Mouse (Mus musculus) lung, embryonic 14.5 days (tissue): ENCODE measurements around the gene Tbc1d12. TPM values are rescaled to one million over a fixed set of nuclear protein-coding genes. Genes with fewer than 3 reads are reported as not detected.
A peak's percentile ranks its signal among the peaks of the same experiment; 100 is the strongest.

ENCODE experiments used
- ATAC-seq: fragments of 200-750 bp; cut with Nextera tagmentation; 2 replicates; pipeline ENCODE4 v1.8.0; 2017; ENCODE audit warnings: mild to moderate bottlenecking, moderate TSS enrichment, moderate library complexity; ENCODE audit not compliant: insufficient read depth
- DNase-seq: peaks from one replicate; pipeline ENCODE4 v3.0.0-alpha.2; 2015
- H3K27ac ChIP-seq: fragments of 300-500 bp; sonication (generic); 2 replicates; pipeline ENCODE4 v1.5.1; 2014; ENCODE audit warnings: low read depth, mild to moderate bottlenecking, moderate library complexity
- H3K27me3 ChIP-seq: fragments of 300-500 bp; sonication (generic); 2 replicates; pipeline ENCODE4 v1.6.1; 2014; ENCODE audit warnings: low read length, control low read depth; ENCODE audit not compliant: insufficient read depth
- H3K36me3 ChIP-seq: fragments of 300-500 bp; sonication (generic); 2 replicates; pipeline ENCODE4 v1.6.1; 2014; ENCODE audit warnings: control low read depth; ENCODE audit not compliant: insufficient read depth
- H3K4me1 ChIP-seq: fragments of 300-500 bp; sonication (generic); 2 replicates; pipeline ENCODE4 v1.6.1; 2014; ENCODE audit warnings: antibody characterized with exemption, control low read depth; ENCODE audit not compliant: insufficient read depth
- H3K4me2 ChIP-seq: fragments of 300-500 bp; sonication (generic); 2 replicates; pipeline ENCODE4 v1.6.1; 2014; ENCODE audit warnings: mild to moderate bottlenecking
- H3K4me3 ChIP-seq: fragments of 300-500 bp; sonication (generic); 2 replicates; pipeline ENCODE4 v1.5.1; 2014; ENCODE audit warnings: low read depth, low read length
- H3K9ac ChIP-seq: fragments of 300-500 bp; sonication (generic); 2 replicates; pipeline ENCODE4 v1.6.1; 2014
- H3K9me3 ChIP-seq: fragments of 300-500 bp; sonication (generic); 2 replicates; pipeline ENCODE4 v1.6.1; 2016; ENCODE audit warnings: low read depth, low read length, control low read depth
- CTCF ChIP-seq: IDR thresholded peaks from 2 replicates; pipeline ENCODE4 v1.5.1; 2016; ENCODE audit warnings: antibody characterized with exemption, low read depth
- WGBS: fragments of 180-500 bp; shearing (Covaris S2); extraction: QIAGEN DNeasy Blood & Tissue Kit; methylation state at CpG from one replicate; pipeline ENCODE4 v1.1.7; 2014; 5-methylcytosine and 5-hydroxymethylcytosine counted together
- polyA plus RNA-seq: library from polyadenylated mRNA; unstranded; fragments of >200 nt; fragmentation: Nextera tagmentation; extraction: Ambion mirVana; gene quantifications from 2 replicates; pipeline ENCODE4 v1.2.1, GENCODE M21; 2014

Gene Tbc1d12
- polyA plus RNA-seq, 1 experiment from 2014 or later, result 3.8 TPM

GRCm38 (mm10) chr19:38818766-38819426 lies 17.5 kb upstream of the Tbc1d12 start, which contains the start of gene Noc3l:
Noc3l (minus strand) TSS chr19:38819237.
- ATAC-seq (peak; percentile 97), DNase-seq (peak; percentile 97)
- Histone ChIP-seq H3K36me3 (peaks cover 26% of the 10 kb centered on the region), H3K9ac (peak within 1 kb of the TSS; percentile 81), H3K4me1 (0 out of 2 replicates have a peak, but pooled peaks cover 2% of the 10 kb centered on the region), H3K27ac (peak within 1 kb of the TSS; percentile 40), H3K9me3 (no peaks in the 10 kb centered on the region), H3K4me2 (peak within 1 kb of the TSS; percentile 82), H3K4me3 (peak within 1 kb of the TSS; percentile 84), H3K27me3 (no peaks in the 10 kb centered on the region)
- WGBS, result under 1% methylated on average over 35 of the region's 38 CpGs
- peak; percentile 98 for TF ChIP-seq CTCF

GRCm38 (mm10) chr19:38819427-38819802 lies 17.0 kb upstream of the Tbc1d12 start:
- H3K4me2 ChIP-seq, result peak overlapping the region; percentile 82
- no peaks in the 10 kb centered on the region for H3K27me3 ChIP-seq
- H3K36me3 ChIP-seq, result peaks cover 20% of the 10 kb centered on the region
- TF ChIP-seq CTCF, result no peak
- H3K9me3 ChIP-seq, result no peaks in the 10 kb centered on the region
- peak overlapping the region; percentile 81 for H3K9ac ChIP-seq
- DNase-seq (no peak), ATAC-seq (peak; percentile 75)
- 9% methylated on average over 16 of the region's 16 CpGs for WGBS
- H3K27ac ChIP-seq, result peak overlapping the region; percentile 40
- 0 out of 2 replicates have a peak, but pooled peaks cover 2% of the 10 kb centered on the region for H3K4me1 ChIP-seq
- peak overlapping the region; percentile 84 for H3K4me3 ChIP-seq

- Histone ChIP-seq H3K9me3 (no peaks in the 10 kb centered on the region), H3K9ac (no peak overlapping the region), H3K4me2 (no peak overlapping the region; the same call in 1 of the 2 replicates), H3K4me3 (no peak overlapping the region), H3K4me1 (0 out of 2 replicates have a peak, but pooled peaks cover 2% of the 10 kb centered on the region), H3K36me3 (peaks cover 12% of the 10 kb centered on the region), H3K27me3 (no peaks in the 10 kb centered on the region), H3K27ac (no peak overlapping the region)
- TF ChIP-seq CTCF, result no peak
- DNase-seq, result no peak
- ATAC-seq, result no peak
- WGBS, result 79% methylated on average over 4 of the region's 4 CpGs
Observed at GRCm38 (mm10) chr19:38820186-38820804, 16.1 kb upstream of the Tbc1d12 start.

GRCm38 (mm10) chr19:38833224-38833623 lies 3.2 kb upstream of the Tbc1d12 start:
- DNase-seq (no peak), ATAC-seq (no peak)
- Histone ChIP-seq H3K4me2 (no peak overlapping the region), H3K36me3 (no peaks in the 10 kb centered on the region), H3K4me1 (no peaks in the 10 kb centered on the region), H3K27me3 (no peaks in the 10 kb centered on the region), H3K9ac (no peak overlapping the region), H3K27ac (no peak overlapping the region), H3K9me3 (no peaks in the 10 kb centered on the region), H3K4me3 (no peak overlapping the region)
- no peak for TF ChIP-seq CTCF
- WGBS, result 34% methylated on average over 1 of the region's 1 CpGs

GRCm38 (mm10) chr19:38836084-38836437 lies 318 bp upstream of the Tbc1d12 start:
- TF ChIP-seq CTCF, result no peak
- H3K4me3 ChIP-seq, result peak overlapping the region; percentile 78
- H3K27ac ChIP-seq, result 0 out of 2 replicates have a peak overlapping the region, but pooled peaks have one; percentile 40
- 22% methylated on average over 10 of the region's 10 CpGs for WGBS
- DNase-seq (no peak), ATAC-seq (no peak)
- no peaks in the 10 kb centered on the region for H3K36me3 ChIP-seq
- peak overlapping the region; percentile 69 for H3K4me2 ChIP-seq
- H3K9me3 ChIP-seq, result no peaks in the 10 kb centered on the region
- H3K27me3 ChIP-seq, result no peaks in the 10 kb centered on the region
- H3K9ac ChIP-seq, result peak overlapping the region; percentile 82
- H3K4me1 ChIP-seq, result no peaks in the 10 kb centered on the region

GRCm38 (mm10) chr19:38837171-38837641 lies 827 bp downstream of the Tbc1d12 start:
- under 1% methylated on average over 54 of the region's 54 CpGs for WGBS
- no peaks in the 10 kb centered on the region for H3K36me3 ChIP-seq
- ATAC-seq (peak; percentile 62), DNase-seq (peak; percentile 87)
- H3K4me1 ChIP-seq, result no peaks in the 10 kb centered on the region
- peak overlapping the region; percentile 69 for H3K4me2 ChIP-seq
- H3K27me3 ChIP-seq, result no peaks in the 10 kb centered on the region
- H3K9ac ChIP-seq, result peak overlapping the region; percentile 82
- H3K4me3 ChIP-seq, result peak overlapping the region; percentile 78
- no peaks in the 10 kb centered on the region for H3K9me3 ChIP-seq
- H3K27ac ChIP-seq, result peak overlapping the region; percentile 88
- TF ChIP-seq CTCF, result no peak

- DNase-seq, result no peak
- no peak for TF ChIP-seq CTCF
- no peak overlapping the region for H3K27ac ChIP-seq
Observed at GRCm38 (mm10) chr19:38844817-38845216, 8.4 kb downstream of the Tbc1d12 start.

More at GRCm38 (mm10) chr19:38844817-38845216, 8.4 kb downstream of the Tbc1d12 start:
- Histone ChIP-seq H3K9me3 (no peaks in the 10 kb centered on the region), H3K4me3 (no peak overlapping the region), H3K27me3 (no peaks in the 10 kb centered on the region), H3K9ac (no peak overlapping the region), H3K4me2 (no peak overlapping the region), H3K4me1 (no peaks in the 10 kb centered on the region), H3K36me3 (no peaks in the 10 kb centered on the region)
- WGBS, result 73% methylated on average over 5 of the region's 5 CpGs
- no peak for ATAC-seq
